Mouse (Mus musculus) kidney, embryonic 16.5 days (tissue): Measurements from ENCODE around the gene Scaf1. TPM values are rescaled to one million over a fixed set of nuclear protein-coding genes. Genes with fewer than 3 reads are reported as not detected.

Experiments used
- ATAC-seq: fragments of 200-750 bp; cut with Nextera tagmentation; 2 replicates; pipeline ENCODE4 v1.8.0; 2017; ENCODE audit warnings: moderate TSS enrichment; ENCODE audit not compliant: low FRiP score, low TSS enrichment
- H3K27ac ChIP-seq: fragments of 300-500 bp; sonication (generic); 2 replicates; pipeline ENCODE4 v1.5.1; 2014; ENCODE audit warnings: low read length
- H3K27me3 ChIP-seq: fragments of 300-500 bp; sonication (generic); 2 replicates; pipeline ENCODE4 v1.6.1; 2014; ENCODE audit warnings: low read length, control low read depth, mixed read lengths; ENCODE audit not compliant: insufficient read depth
- H3K36me3 ChIP-seq: fragments of 300-500 bp; sonication (generic); 2 replicates; pipeline ENCODE4 v1.6.1; 2014; ENCODE audit warnings: low read length, control low read depth, mixed read lengths; ENCODE audit not compliant: insufficient read depth
- H3K4me1 ChIP-seq: fragments of 300-500 bp; sonication (generic); 2 replicates; pipeline ENCODE4 v1.6.1; 2014; ENCODE audit warnings: low read length, control low read depth, mixed read lengths; ENCODE audit not compliant: insufficient read depth
- H3K4me2 ChIP-seq: fragments of 300-500 bp; sonication (generic); replicated peaks from 2 replicates; pipeline ENCODE4 v1.6.1; 2014; ENCODE audit warnings: low read depth, low read length
- H3K4me3 ChIP-seq: fragments of 300-500 bp; sonication (generic); 2 replicates; pipeline ENCODE4 v1.5.1; 2014; ENCODE audit warnings: mild to moderate bottlenecking, low read length
- H3K9ac ChIP-seq: fragments of 300-500 bp; sonication (generic); replicated peaks from 2 replicates; pipeline ENCODE4 v1.6.1; 2014; ENCODE audit warnings: low read length
- H3K9me3 ChIP-seq: fragments of 300-500 bp; sonication (generic); 2 replicates; pipeline ENCODE4 v1.6.1; 2016; ENCODE audit warnings: low read length, control low read depth
- WGBS: fragments of 180-500 bp; shearing (Covaris S2); extraction: QIAGEN DNeasy Blood & Tissue Kit; methylation state at CpG from one replicate; pipeline ENCODE4 v1.1.7; 2014; 5-methylcytosine and 5-hydroxymethylcytosine counted together
- polyA plus RNA-seq: library from polyadenylated mRNA; unstranded; fragments of >200 nt; fragmentation: Nextera tagmentation; extraction: Ambion mirVana; gene quantifications from 2 replicates; pipeline ENCODE4 v1.2.1, GENCODE M21; 2015

Gene Scaf1
- polyA plus RNA-seq, 1 experiment from 2014 or later: 30.6 TPM

DNA sequence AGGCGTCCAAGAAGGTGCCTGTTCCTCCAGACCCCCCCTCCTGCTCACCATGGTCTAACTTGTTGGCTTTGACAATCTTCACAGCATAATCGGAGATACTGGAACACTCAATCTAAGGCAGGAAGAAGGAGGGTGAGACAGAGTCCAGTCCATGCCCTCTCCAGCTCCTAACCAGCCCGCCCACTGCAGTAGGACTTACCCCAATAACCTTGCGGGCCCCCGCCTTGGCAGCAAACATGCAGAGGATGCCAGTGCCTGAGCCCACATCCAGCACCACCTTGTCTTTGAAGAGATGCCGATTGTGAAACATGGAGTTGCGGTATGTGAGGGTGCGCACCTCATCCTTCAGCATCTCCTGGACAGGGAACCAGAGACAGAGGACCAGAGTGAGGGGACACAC, 34.6 kb downstream of the Scaf1 start:
- Histone ChIP-seq H3K4me1 (peaks cover 23% of the 10 kb centered on the region), H3K9me3 (no peaks in the 10 kb centered on the region), H3K27me3 (no peaks in the 10 kb centered on the region), H3K9ac (no peak overlapping the region), H3K4me3 (no peak overlapping the region), H3K36me3 (peaks cover 63% of the 10 kb centered on the region), H3K4me2 (no peak overlapping the region), H3K27ac (no peak overlapping the region)
- ATAC-seq: no peak
- 93% methylated on average over 8 of the region's 8 CpGs for WGBS

DNA sequence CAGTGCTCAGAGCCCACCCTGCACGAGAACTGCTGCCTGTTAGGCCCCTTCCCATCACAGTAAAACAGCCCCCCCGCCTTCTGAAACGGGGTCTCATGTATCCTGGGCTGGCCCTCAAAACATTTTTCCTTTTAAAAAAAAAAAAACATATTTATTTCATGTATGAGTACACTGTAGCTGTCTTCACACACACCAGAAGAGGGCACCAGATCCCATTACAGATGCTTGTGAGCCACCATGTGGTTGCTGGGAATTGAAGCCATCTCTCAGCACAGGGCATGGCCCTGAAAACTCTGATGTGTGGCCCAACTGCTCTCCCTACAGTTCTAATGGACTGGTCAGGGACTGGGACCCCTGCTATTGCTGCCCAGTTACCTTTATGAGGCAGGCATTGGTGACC, 37.9 kb downstream of the Scaf1 start:
- peaks cover 66% of the 10 kb centered on the region for H3K36me3 ChIP-seq

DNA sequence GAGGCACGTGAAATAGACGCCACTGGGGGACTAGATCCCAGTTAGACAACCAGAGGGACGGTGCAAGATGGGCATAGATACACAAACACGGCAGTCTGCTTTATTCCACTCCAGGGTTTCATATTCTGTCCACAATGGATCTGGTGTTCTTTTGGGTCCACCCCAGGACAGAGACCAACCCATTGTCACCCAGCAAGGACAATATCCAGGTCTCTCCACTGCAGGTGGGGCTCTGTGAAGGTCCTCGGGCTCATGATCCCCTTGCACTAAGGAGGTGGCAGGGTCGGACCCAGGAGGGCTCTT, 41.1 kb downstream of the Scaf1 start:
- Histone ChIP-seq H3K9ac (0 out of 2 replicates have a peak overlapping the region, but pooled peaks have one; percentile 12), H3K4me3 (peak overlapping the region; percentile 57; the same call in 1 of the 2 replicates)

More for the DNA sequence above, 37.9 kb downstream of the Scaf1 start:
- no peak overlapping the region for H3K27ac ChIP-seq
- WGBS: 87% methylated on average over 3 of the region's 3 CpGs
- no peaks in the 10 kb centered on the region for H3K9me3 ChIP-seq
- no peak for ATAC-seq
- H3K27me3 ChIP-seq: no peaks in the 10 kb centered on the region
- H3K4me2 ChIP-seq: no peak overlapping the region
- H3K9ac ChIP-seq: no peak overlapping the region
- H3K4me1 ChIP-seq: peaks cover 13% of the 10 kb centered on the region
- no peak overlapping the region for H3K4me3 ChIP-seq

DNA sequence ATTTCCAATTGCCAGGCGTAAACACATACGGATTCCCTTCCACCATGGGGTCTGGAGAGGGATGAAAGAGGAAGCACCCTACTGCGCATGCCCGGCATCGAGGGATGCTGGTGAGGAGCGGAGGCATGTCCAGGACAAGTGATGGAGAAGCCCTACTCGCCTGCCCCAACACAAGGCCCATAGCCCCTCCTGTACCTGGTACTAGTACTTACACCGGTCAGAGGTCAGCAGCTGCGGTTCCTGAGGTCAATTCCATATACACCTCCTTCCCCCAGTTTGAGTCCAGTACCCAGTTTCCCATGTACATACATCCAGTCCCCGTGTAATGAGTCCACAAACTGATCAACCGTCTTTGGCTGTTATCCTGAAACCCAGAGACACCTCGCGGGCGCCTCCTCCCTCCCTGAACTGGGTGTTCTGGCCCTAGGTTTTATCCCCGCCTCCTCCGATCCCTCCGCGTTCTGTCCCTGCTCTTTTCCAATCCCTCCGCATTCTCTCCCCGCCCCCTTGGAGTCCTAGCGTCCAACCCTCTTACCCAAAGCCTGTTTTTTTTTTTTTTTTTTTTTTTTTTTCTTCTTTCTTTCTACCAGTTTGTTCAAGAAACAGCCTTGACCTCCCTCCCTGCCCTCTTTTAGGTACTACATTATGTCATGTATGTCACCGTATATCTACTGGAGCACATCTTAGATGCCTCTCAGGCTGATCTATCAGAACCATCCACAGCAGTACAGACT, 41.6 kb downstream of the Scaf1 start, which contains the start of gene Cpt1c:
Cpt1c (minus strand) TSS at position 469 of the 734 bp plus-strand sequence.
- H3K27me3 ChIP-seq: no peaks in the 10 kb centered on the region
- H3K4me2 ChIP-seq: peak within 1 kb of the TSS; percentile 76
- peak within 1 kb of the TSS; percentile 69 for H3K9ac ChIP-seq
- ATAC-seq: peak; percentile 10; the same call in 1 of the 2 replicates
- peaks cover 23% of the 10 kb centered on the region for H3K4me1 ChIP-seq
- peaks cover 34% of the 10 kb centered on the region for H3K36me3 ChIP-seq
- H3K9me3 ChIP-seq: no peaks in the 10 kb centered on the region
- H3K4me3 ChIP-seq: peak within 1 kb of the TSS; percentile 57
- H3K27ac ChIP-seq: peak within 1 kb of the TSS; percentile 86
- 2% methylated on average over 22 of the region's 22 CpGs for WGBS

More for the DNA sequence above, 41.1 kb downstream of the Scaf1 start:
- no peaks in the 10 kb centered on the region for H3K27me3 ChIP-seq
- no peak; the same call in 1 of the 2 replicates for ATAC-seq
- peaks cover 19% of the 10 kb centered on the region for H3K4me1 ChIP-seq
- H3K36me3 ChIP-seq: peaks cover 39% of the 10 kb centered on the region
- peak overlapping the region; percentile 76; the same call in 1 of the 2 replicates for H3K4me2 ChIP-seq
- H3K27ac ChIP-seq: peak overlapping the region; percentile 86; the same call in 1 of the 2 replicates
- 18% methylated on average over 6 of the region's 6 CpGs for WGBS
- no peaks in the 10 kb centered on the region for H3K9me3 ChIP-seq

DNA sequence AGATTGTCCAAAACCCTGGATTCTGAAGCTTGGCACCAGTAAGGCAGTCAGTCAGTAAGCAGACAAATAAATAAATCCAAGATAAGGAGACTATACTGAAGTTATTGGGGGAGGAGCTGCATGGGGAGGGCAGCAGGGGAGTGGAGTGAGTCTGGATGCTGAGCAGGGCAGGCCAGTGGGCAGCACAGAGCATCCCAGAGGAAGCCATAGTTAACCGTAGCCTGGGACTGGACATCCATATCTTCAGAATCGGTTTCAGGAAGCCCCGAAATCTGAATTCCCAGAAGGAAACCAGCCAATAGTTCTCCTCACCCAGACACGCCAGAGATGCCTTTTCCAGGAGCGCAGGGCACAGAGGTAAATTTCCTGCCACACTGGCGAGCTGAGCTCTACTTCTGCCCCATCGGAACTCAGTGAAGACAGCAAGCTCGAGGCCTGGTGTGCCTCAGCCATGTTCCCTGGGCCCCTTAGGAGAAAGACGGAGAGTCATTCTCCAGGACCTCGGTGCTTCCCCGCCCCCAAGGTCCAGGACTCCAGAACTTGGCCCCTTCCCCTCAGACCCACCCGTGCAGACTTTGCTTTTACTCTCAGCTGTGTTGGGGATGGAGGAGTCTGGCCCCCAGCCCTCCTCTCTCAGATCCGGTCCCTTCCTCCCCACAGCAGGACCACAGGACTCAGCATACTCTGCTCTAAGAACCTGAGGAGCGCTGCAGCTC, 42.6 kb downstream of the Scaf1 start:
- Histone ChIP-seq H3K36me3 (peaks cover 24% of the 10 kb centered on the region), H3K4me3 (peak overlapping the region; percentile 57), H3K27me3 (no peaks in the 10 kb centered on the region), H3K9ac (peak overlapping the region; percentile 69), H3K9me3 (no peaks in the 10 kb centered on the region), H3K4me2 (peak overlapping the region; percentile 76), H3K4me1 (peaks cover 24% of the 10 kb centered on the region), H3K27ac (peak overlapping the region; percentile 28; the same call in 1 of the 2 replicates)
- 46% methylated on average over 14 of the region's 14 CpGs for WGBS
- ATAC-seq: no peak

DNA sequence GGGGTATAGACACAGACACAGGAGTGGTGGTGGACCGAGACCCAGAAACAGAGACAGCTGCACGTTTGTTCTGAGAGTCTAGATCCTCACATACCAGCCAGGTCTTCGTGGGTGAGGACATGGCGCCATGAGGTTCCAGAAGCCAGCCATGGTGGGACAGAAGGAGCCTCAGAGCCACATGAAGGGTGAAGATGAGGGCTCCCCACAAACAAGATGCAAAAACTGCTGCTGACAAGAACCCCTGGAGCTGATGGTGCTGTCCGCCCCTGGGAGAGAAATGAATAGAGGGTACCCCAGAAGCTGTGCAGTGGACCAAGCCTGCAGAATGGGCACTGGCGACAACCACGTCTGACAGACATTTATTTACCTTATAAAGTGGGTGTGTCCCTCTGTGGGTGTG, 45.0 kb downstream of the Scaf1 start:
- Histone ChIP-seq H3K27ac (no peak overlapping the region), H3K4me1 (peaks cover 24% of the 10 kb centered on the region), H3K36me3 (peaks cover 7% of the 10 kb centered on the region; the same call in 1 of the 2 replicates), H3K4me3 (peak overlapping the region; percentile 71), H3K27me3 (no peaks in the 10 kb centered on the region), H3K4me2 (peak overlapping the region; percentile 84), H3K9ac (peak overlapping the region; percentile 73; the same call in 1 of the 2 replicates), H3K9me3 (no peaks in the 10 kb centered on the region)
- ATAC-seq: no peak
- 70% methylated on average over 7 of the region's 7 CpGs for WGBS

DNA sequence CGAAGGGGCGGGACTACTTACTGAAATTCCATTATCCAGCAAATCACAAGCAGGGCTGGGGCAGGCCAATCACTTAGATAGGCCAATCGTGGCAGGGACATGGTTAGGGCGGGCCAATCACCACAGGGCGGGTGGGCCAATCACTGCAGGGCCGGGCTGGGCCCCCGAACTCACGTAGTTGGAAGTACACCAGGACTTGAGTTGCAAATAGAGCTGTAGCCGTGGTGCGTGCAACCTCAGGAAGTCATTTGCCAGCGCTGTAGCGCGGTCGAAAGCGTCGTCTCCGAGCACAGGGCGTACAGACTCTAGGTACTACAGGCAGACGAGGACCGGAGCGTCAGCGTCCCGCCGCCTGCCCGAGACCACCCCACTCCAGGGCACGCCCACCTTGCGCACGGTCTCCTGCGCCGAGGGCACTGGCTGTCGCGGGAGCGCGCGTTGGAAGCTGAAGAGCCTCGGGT, 45.9 kb downstream of the Scaf1 start:
- under 1% methylated on average over 36 of the region's 36 CpGs for WGBS
- Histone ChIP-seq H3K36me3 (peaks cover 9% of the 10 kb centered on the region; the same call in 1 of the 2 replicates), H3K27ac (peak overlapping the region; percentile 93), H3K4me3 (peak overlapping the region; percentile 71), H3K4me1 (peaks cover 24% of the 10 kb centered on the region), H3K9me3 (no peaks in the 10 kb centered on the region), H3K4me2 (peak overlapping the region; percentile 84), H3K9ac (peak overlapping the region; percentile 73), H3K27me3 (no peaks in the 10 kb centered on the region)
- peak; percentile 97 for ATAC-seq

DNA sequence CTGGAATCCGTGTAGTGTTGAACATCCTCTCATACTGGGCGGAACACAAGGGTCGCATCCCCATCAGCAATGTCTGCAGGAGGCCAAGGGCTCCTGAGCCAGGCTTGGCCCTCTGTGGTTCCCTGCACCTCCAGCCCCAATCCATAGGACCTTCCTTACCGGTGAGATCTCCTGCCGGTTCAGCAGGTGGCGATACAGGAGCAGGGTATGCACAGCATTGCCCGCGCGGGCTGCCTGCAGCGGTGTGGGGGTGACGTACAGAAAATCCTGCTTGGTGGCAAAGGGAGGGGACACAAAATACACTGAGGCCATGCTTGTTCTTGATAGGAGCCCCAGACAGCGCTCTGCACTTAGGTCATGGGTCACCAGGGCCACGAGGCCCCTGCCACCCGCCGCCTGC, 49.5 kb downstream of the Scaf1 start:
- Histone ChIP-seq H3K9me3 (no peaks in the 10 kb centered on the region), H3K4me2 (no peak overlapping the region), H3K4me1 (peaks cover 12% of the 10 kb centered on the region), H3K36me3 (peaks cover 17% of the 10 kb centered on the region; the same call in 1 of the 2 replicates), H3K27ac (no peak overlapping the region), H3K9ac (no peak overlapping the region), H3K4me3 (no peak overlapping the region), H3K27me3 (no peaks in the 10 kb centered on the region)
- WGBS: 70% methylated on average over 15 of the region's 15 CpGs
- ATAC-seq: no peak

DNA sequence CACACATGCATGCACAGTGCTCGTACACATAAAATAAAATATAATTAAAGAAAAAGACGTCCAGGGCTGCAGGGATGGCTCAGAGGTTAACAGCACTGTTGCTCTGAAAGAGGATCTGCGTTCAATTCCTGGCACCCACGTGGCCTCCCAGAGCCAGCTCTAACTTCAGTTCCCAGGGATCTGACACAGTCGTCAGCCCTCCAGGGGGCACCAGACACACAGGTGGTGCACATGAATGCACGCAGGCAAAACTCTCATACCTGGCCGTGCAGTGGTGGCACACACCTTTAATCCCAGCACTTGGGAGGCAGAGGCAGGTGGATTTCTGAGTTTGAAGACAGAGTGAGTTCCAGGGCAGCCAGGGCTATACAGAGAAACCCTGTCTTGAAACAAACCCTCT, 50.2 kb downstream of the Scaf1 start:
- Histone ChIP-seq H3K4me1 (peaks cover 8% of the 10 kb centered on the region), H3K27me3 (no peaks in the 10 kb centered on the region), H3K9me3 (no peaks in the 10 kb centered on the region), H3K9ac (no peak overlapping the region), H3K4me3 (no peak overlapping the region), H3K4me2 (no peak overlapping the region), H3K27ac (no peak overlapping the region), H3K36me3 (peaks cover 17% of the 10 kb centered on the region; the same call in 1 of the 2 replicates)
- no peak for ATAC-seq
- 80% methylated on average over 7 of the region's 7 CpGs for WGBS
